Mouse (Mus musculus): ENCODE results near the gene Nfam1. TPM values are rescaled to one million over a fixed set of nuclear protein-coding genes. Genes with fewer than 3 reads are reported as not detected.
A peak's percentile ranks its signal among the peaks of the same experiment; 100 is the strongest.

The Nfam1 gene
- polyA plus RNA-seq, 1 experiment from 2014 or later = 1.7 TPM

- WGBS = under 1% methylated on average over 20 of the region's 20 CpGs
- Histone ChIP-seq H3K27me3 (replicated peaks) (peaks cover 18% of the 10 kb centered on the region), H3K4me3 (replicated peaks) (peak within 1 kb of the TSS; percentile 46), H3K36me3 (no peaks in the 10 kb centered on the region), H3K9ac (replicated peaks) (peak within 1 kb of the TSS; percentile 40; the same call in 1 of the 2 replicates), H3K9me3 (replicated peaks) (no peaks in the 10 kb centered on the region), H3K27ac (replicated peaks) (peak within 1 kb of the TSS; percentile 28; the same call in 1 of the 2 replicates), H3K4me1 (peaks cover 83% of the 10 kb centered on the region), H3K4me2 (peak within 1 kb of the TSS; percentile 92)
- peak; percentile 89 for ATAC-seq (ENCODE audit: low FRiP score)
These were observed 45.4 kb downstream of the Nfam1 start, which contains the start of gene Tcf20 for GRCm38 (mm10) chr15:82987732-82988112. Gene Tcf20 (minus strand): TSS chr15:82987872.

DNA sequence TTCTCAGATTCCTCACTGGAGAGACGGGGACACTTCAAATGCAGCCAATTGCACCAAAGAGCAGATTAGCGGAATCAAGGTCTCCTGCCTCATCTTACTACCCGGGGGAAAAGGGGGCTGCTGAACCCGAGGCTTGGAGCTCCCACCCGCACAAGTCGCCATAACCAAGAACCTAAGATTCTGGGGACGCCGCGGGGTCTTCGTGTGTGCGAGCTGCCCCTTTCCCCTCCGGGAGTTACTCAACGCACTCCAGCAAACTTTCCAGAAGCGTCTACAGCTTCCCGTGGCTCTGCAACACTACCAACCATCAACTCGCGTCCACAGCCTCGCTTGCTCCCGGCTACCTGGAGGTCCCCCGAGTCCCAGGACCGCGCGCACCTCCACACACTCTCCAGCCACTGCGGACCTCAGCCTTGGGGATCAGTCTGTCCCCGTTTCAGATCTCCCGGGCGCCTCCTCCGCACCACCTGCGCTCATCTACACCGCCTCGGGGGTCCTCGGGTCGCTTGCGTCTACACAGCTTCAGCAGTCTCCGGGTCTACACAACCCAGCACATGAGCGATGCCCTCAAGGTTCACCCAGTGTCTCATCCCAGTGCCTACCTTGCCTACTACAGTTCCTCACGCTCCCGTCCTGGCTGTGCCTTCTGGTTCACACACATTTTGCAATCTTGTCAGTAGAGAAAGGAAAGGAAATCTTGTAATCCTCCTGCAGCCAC is 45.9 kb downstream of the Nfam1 start:
- Histone ChIP-seq H3K9ac (replicated peaks) (peak overlapping the region; percentile 40; the same call in 1 of the 2 replicates), H3K4me1 (peaks cover 83% of the 10 kb centered on the region), H3K36me3 (no peaks in the 10 kb centered on the region), H3K4me3 (replicated peaks) (peak overlapping the region; percentile 46), H3K9me3 (replicated peaks) (no peaks in the 10 kb centered on the region), H3K27me3 (replicated peaks) (peaks cover 18% of the 10 kb centered on the region), H3K27ac (replicated peaks) (no peak overlapping the region; the same call in 1 of the 2 replicates), H3K4me2 (peak overlapping the region; percentile 92)
- under 1% methylated on average over 38 of the region's 38 CpGs for WGBS
- no peak for ATAC-seq (ENCODE audit: low FRiP score)

DNA sequence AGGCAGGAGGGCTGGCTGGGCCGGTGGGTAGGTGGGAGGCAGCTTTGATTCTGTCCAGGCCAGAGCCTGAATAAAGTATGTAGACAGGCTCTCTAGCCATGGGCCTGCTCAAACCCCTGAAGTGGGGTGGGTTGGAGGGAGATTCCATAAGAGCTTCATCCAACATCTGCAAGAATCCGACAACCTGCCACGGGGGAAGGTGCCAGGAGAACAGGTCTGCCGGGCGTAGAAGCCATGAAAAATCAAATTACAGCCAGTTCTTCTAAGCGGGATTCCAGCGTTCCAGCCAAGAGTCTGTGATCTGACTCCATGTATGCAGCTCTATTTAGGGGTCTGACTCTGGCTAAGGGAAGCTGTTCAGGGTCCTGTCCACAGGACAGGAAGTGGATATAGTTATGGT is 48.5 kb downstream of the Nfam1 start:
- peak overlapping the region; percentile 41; the same call in 1 of the 2 replicates for H3K27ac ChIP-seq (replicated peaks)
- WGBS = 34% methylated on average over 7 of the region's 7 CpGs
- H3K9me3 ChIP-seq (replicated peaks) = no peaks in the 10 kb centered on the region
- no peak overlapping the region for H3K9ac ChIP-seq (replicated peaks)
- peak overlapping the region; percentile 92 for H3K4me2 ChIP-seq
- peaks cover 83% of the 10 kb centered on the region for H3K4me1 ChIP-seq
- H3K4me3 ChIP-seq (replicated peaks) = no peak overlapping the region
- H3K27me3 ChIP-seq (replicated peaks) = peaks cover 27% of the 10 kb centered on the region
- no peak for ATAC-seq (ENCODE audit: low FRiP score)
- no peaks in the 10 kb centered on the region for H3K36me3 ChIP-seq

GRCm38 (mm10) chr15:82984097-82984496 is 49.0 kb downstream of the Nfam1 start:
- peaks cover 27% of the 10 kb centered on the region for H3K27me3 ChIP-seq (replicated peaks)
- WGBS = 3% methylated on average over 4 of the region's 4 CpGs
- no peak for ATAC-seq (ENCODE audit: low FRiP score)
- no peaks in the 10 kb centered on the region for H3K9me3 ChIP-seq (replicated peaks)
- H3K27ac ChIP-seq (replicated peaks) = peak overlapping the region; percentile 81
- H3K36me3 ChIP-seq = no peaks in the 10 kb centered on the region
- H3K9ac ChIP-seq (replicated peaks) = no peak overlapping the region
- peak overlapping the region; percentile 92 for H3K4me2 ChIP-seq
- H3K4me3 ChIP-seq (replicated peaks) = no peak overlapping the region
- H3K4me1 ChIP-seq = peaks cover 79% of the 10 kb centered on the region

DNA sequence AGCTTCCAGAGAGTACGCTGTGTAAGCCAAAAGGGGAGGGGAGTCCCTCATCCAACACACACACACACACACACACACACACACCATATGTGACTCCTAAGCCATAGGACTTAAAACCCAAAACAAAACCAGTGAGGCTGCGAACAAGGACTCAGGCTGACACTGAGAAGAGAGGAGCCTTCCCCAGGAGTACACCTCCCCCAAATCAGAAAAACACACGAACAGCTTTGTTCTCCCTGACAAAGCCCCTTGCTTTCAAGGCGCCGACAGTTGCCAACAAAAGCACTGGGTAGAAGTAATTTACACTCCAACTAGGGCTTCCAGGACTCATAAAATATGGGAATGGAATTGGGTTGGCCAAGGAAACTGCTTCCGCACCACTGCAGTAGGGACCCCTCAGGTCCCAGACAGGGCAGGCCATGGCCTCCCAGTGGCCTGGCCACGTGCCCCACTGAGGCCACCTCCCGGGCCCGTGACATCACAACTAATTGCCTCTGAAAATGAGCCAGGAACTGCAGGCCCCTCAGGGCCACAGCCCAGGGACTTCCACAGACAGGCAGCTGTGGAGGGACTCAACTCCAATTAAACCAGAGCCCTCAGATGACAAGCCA is 49.6 kb downstream of the Nfam1 start:
- H3K4me3 ChIP-seq (replicated peaks) = peak overlapping the region; percentile 25
- no peaks in the 10 kb centered on the region for H3K9me3 ChIP-seq (replicated peaks)
- 6% methylated on average over 9 of the region's 9 CpGs for WGBS
- peak overlapping the region; percentile 26; the same call in 1 of the 2 replicates for H3K9ac ChIP-seq (replicated peaks)
- H3K27ac ChIP-seq (replicated peaks) = peak overlapping the region; percentile 81
- peak; percentile 43; the same call in 1 of the 2 replicates for ATAC-seq (ENCODE audit: low FRiP score)
- H3K4me1 ChIP-seq = peaks cover 74% of the 10 kb centered on the region
- no peaks in the 10 kb centered on the region for H3K36me3 ChIP-seq
- peaks cover 31% of the 10 kb centered on the region for H3K27me3 ChIP-seq (replicated peaks)
- H3K4me2 ChIP-seq = peak overlapping the region; percentile 92

- Histone ChIP-seq H3K9ac (replicated peaks) (peak overlapping the region; percentile 46), H3K4me2 (peak overlapping the region; percentile 92), H3K27ac (replicated peaks) (peak overlapping the region; percentile 81), H3K9me3 (replicated peaks) (no peaks in the 10 kb centered on the region), H3K4me1 (peaks cover 67% of the 10 kb centered on the region), H3K4me3 (replicated peaks) (peak overlapping the region; percentile 25), H3K27me3 (replicated peaks) (peaks cover 35% of the 10 kb centered on the region), H3K36me3 (no peaks in the 10 kb centered on the region)
- no peak for ATAC-seq (ENCODE audit: low FRiP score)
- WGBS = 5% methylated on average over 18 of the region's 18 CpGs
These were observed 50.2 kb downstream of the Nfam1 start for GRCm38 (mm10) chr15:82982724-82983415.

DNA sequence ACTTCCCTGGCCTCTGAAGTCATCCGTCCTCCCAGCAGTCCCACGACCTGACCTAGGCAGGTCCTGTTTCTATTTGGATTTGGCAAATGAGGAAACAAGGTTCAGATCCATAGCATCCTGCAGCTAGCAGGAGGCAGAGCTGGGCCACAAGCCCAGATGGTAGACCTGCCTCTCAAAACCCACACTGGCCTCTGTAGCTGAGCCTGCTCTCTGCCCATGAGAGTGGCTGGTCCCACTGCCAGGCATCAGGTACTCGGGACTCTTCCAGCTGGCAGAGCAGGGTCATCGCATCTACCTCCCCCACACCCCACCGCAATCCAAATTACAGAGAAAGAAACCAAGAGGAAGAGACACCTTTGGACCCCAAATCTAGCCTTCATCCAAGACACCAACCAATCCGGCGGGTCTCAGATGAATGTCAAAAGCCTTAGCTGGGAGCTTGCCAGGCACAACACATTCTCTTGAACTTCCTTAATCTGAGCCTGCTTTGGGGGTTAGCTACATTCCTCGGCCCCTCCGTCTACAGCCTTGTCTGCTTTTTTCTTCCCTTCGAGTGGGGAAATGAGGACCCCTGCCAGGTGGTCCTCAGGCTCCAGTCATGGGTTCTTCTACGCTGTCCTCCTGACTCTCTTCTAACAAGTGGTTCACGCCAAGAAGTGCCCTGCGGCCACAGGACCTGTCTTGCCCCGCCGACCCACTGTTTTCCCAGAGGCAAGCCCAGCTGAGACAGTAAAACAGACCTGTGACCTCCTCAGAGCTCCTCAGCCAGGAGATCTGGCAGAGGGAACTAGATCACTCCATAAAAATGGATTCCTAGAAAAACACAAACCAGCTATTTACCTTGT is 51.2 kb downstream of the Nfam1 start:
- Histone ChIP-seq H3K27me3 (replicated peaks) (peaks cover 43% of the 10 kb centered on the region), H3K9me3 (replicated peaks) (no peaks in the 10 kb centered on the region), H3K4me3 (replicated peaks) (no peak overlapping the region), H3K4me1 (peaks cover 57% of the 10 kb centered on the region), H3K9ac (replicated peaks) (0 out of 2 replicates have a peak overlapping the region, but pooled peaks have one; percentile 36), H3K27ac (replicated peaks) (peak overlapping the region; percentile 81; the same call in 1 of the 2 replicates), H3K36me3 (no peaks in the 10 kb centered on the region), H3K4me2 (peak overlapping the region; percentile 92)
- 28% methylated on average over 14 of the region's 15 CpGs for WGBS
- no peak for ATAC-seq (ENCODE audit: low FRiP score)

DNA sequence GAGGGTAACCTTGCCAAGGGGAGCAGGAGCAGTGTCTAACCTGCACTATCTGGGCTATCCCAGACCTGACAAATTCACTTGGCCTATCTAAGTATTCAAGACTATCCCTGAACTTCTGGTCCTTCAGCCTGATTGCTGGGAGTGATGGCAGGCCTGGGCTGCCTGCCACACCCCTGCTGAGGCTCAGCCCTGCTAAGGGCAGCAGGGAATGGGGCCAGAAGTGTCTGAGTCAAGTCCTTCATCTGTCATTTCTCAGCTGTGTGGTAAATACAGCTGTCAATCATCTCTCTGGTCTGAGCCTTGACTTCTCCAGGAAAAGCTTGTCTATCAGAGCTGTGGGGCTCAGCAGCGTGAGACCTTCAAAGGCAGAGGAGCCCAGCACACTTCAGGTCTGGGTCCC is 53.6 kb downstream of the Nfam1 start:
- Histone ChIP-seq H3K36me3 (no peaks in the 10 kb centered on the region), H3K4me2 (no peak overlapping the region), H3K4me3 (replicated peaks) (no peak overlapping the region), H3K27me3 (replicated peaks) (peaks cover 37% of the 10 kb centered on the region; the same call in 1 of the 2 replicates), H3K9me3 (replicated peaks) (no peaks in the 10 kb centered on the region), H3K9ac (replicated peaks) (no peak overlapping the region), H3K27ac (replicated peaks) (no peak overlapping the region), H3K4me1 (peaks cover 43% of the 10 kb centered on the region)
- ATAC-seq (ENCODE audit: low FRiP score) = no peak
- 86% methylated on average over 1 of the region's 1 CpGs for WGBS

GRCm38 (mm10) chr15:82974471-82974870 is 58.6 kb downstream of the Nfam1 start:
- Histone ChIP-seq H3K4me3 (replicated peaks) (no peak overlapping the region), H3K9ac (replicated peaks) (no peak overlapping the region), H3K27ac (replicated peaks) (no peak overlapping the region), H3K4me2 (no peak overlapping the region), H3K4me1 (peaks cover 13% of the 10 kb centered on the region), H3K27me3 (replicated peaks) (peaks cover 32% of the 10 kb centered on the region; the same call in 1 of the 2 replicates), H3K36me3 (no peaks in the 10 kb centered on the region), H3K9me3 (replicated peaks) (no peaks in the 10 kb centered on the region)
- no peak for ATAC-seq (ENCODE audit: low FRiP score)
- WGBS = 56% methylated on average over 1 of the region's 1 CpGs

DNA sequence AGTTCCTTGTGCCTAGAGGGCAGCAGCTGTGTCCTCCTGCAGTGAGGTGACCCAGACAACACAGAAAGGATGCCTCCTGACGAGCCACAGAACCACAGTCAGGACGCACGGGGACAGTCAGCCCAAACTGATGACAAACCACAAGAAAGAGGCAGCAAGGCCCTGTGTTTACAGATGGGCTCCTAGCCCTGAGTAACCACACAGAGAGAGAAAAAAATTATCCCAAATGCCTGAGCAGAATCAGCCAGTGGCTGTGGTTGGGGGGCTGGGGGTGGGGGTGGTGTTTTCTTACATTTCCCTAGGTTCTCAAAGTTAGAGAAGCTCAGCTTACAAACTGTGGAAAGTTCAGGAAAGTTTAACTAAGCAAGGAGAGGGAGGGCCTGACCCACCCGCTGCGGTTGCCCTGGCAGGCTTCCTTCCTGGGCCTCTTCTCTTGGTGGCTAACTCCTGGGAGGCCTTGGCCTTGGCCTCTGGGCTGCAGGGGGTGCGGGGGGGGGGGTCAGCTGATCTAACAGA is 63.8 kb downstream of the Nfam1 start:
- ATAC-seq (ENCODE audit: low FRiP score) = no peak
- 29% methylated on average over 6 of the region's 6 CpGs for WGBS
- H3K4me1 ChIP-seq = peaks cover 40% of the 10 kb centered on the region
- H3K36me3 ChIP-seq = no peaks in the 10 kb centered on the region
- peak overlapping the region; percentile 57 for H3K27ac ChIP-seq (replicated peaks)
- no peak overlapping the region for H3K4me3 ChIP-seq (replicated peaks)
- H3K9me3 ChIP-seq (replicated peaks) = no peaks in the 10 kb centered on the region
- H3K4me2 ChIP-seq = peak overlapping the region; percentile 49; the same call in 1 of the 2 replicates
- 0 out of 2 replicates have a peak overlapping the region, but pooled peaks have one; percentile 3 for H3K9ac ChIP-seq (replicated peaks)
- peaks cover 24% of the 10 kb centered on the region for H3K27me3 ChIP-seq (replicated peaks)
